Mouse (Mus musculus) ovary, adult 10 weeks (tissue): ENCODE data around the gene Skp1a. TPM values are rescaled to one million over a fixed set of nuclear protein-coding genes. Genes with fewer than 3 reads are reported as not detected.

ENCODE experiments used
- polyA plus RNA-seq: library from polyadenylated mRNA; stranded (reverse); fragments of 350-450 nt; fragmentation: Illumina TruSeq; extraction: RNeasy Lipid Tissue Mini Kit (QIAGEN cat#74804); gene quantifications from one replicate; pipeline ENCODE4 v1.2.3, GENCODE M21; 2014

Skp1a gene
- polyA plus RNA-seq, result 1,268 TPM

DNA sequence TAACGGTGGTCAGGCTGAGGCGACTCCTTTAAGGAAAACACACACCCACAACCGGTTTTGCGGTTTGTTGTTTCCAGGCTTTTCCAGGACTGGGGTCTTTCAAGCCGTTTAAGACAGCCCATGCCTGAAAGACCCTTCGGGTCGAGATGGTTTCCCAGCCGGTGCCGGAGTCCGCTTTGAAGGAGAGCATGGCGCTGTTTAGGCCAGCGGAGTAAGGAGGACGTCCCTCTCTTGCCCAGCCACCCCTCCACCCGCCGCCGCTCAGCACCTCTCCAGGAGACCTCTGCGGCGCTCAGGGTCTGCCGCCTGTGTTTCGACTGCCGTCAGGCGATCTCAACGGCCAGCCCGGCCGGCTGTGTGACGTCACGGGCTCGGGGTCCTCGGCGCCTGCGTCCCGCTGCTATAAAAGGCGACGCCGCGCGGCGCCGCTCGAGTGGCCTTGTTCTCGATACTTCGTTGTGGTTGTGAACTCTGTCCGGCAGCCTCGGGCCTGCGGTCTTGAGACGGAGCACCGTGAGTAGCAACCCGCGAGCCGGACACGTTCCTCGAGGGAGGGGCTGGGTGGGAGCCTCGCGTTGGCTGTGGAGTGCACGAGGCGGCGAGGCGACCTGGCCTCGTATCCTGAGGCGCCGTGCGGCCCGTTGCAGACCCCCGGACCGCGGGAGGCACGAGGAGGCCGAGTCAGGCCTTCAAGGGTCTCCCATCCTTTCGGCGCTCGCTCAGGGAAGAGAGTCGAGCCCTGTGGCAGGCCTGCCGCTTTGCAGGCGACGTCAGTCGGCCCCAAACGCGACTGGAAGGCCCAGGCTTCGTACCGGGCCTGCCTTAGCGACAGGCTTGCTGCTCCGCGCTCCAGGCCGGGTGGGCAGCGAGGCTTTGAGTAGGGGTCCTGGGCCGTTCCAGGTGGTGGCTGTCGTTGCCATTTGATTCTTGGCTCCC, at the start of gene Skp1a:
TSS of gene Skp1a (plus strand) at position 390 of the 936 bp plus-strand sequence.

DNA sequence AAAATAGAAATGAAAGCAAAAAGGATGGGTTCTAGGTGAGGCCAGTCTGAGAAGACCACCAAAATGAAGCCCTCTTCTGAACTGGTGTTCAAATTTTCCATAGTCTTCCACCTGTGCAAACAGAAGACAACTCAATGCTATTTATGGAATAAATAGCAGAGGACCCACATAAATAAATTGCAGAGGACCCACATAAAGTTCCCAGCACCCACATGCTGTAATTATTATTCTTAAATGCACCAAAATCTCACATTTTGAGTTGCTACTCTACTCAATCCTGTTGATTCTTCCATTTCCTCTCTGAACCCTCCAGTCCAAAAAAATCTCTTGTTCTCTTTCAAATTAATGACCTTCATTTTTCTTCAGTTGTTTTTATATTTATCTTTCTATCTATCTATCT, 17.9 kb upstream of the Skp1a start, which contains the start of gene Olfr1371:
TSS of gene Olfr1371 (minus strand) at position 101 of the 400 bp plus-strand sequence.

GRCm38 (mm10) chr11:52282774-52283595, 51.2 kb downstream of the Skp1a start, which contains the start of gene Tcf7:
TSS of gene Tcf7 (minus strand) at chr11:52283014.

Other genes with a start within 250 kb of the Skp1a start
- gene Ube2b, start 231.2 kb upstream of the Skp1a start, polyA plus RNA-seq, result 402 TPM
- gene Cdkl3, start 227.8 kb upstream of the Skp1a start, polyA plus RNA-seq, result 17.0 TPM
- 161 TPM for gene Ppp2ca, start 133.3 kb upstream of the Skp1a start, polyA plus RNA-seq
- gene Olfr1373, start 86.5 kb upstream of the Skp1a start, polyA plus RNA-seq, result not detected
- not detected for gene Olfr1371, start 18.0 kb upstream of the Skp1a start, polyA plus RNA-seq
- 29.5 TPM for gene Tcf7, start 51.0 kb downstream of the Skp1a start, polyA plus RNA-seq
- gene Vdac1, start 128.9 kb downstream of the Skp1a start, polyA plus RNA-seq, result 249 TPM
- gene 9530068E07Rik, start 164.4 kb downstream of the Skp1a start, polyA plus RNA-seq, result 247 TPM